Mouse (Mus musculus): Measurements from ENCODE around the gene Tnnt3.

GRCm38 (mm10) chr7:142542771-142543303 is 44.2 kb downstream of the Tnnt3 start:
- no peak for TF ChIP-seq CTCF (IDR thresholded peaks at IDR 0.05; ENCODE audit: low read depth, low read length)
- no peak for TF ChIP-seq POLR2A (IDR thresholded peaks at IDR 0.05; ENCODE audit: borderline replicate concordance, low read depth, low read length)

Data from bone marrow macrophage, adult 2 months (primary cell).